Mouse (Mus musculus) neural tube, embryonic 15.5 days (tissue): Measurements from ENCODE around the gene Ldlrad1. TPM values are rescaled to one million over a fixed set of nuclear protein-coding genes. Genes with fewer than 3 reads are reported as not detected.

Experiments used
- ATAC-seq: fragments of 200-750 bp; cut with Nextera tagmentation; 2 replicates; pipeline ENCODE4 v1.8.0; 2017; ENCODE audit warnings: mild to moderate bottlenecking, moderate TSS enrichment, moderate library complexity; ENCODE audit not compliant: low FRiP score
- H3K27ac ChIP-seq: fragments of 300-500 bp; sonication (generic); replicated peaks from 2 replicates; pipeline ENCODE4 v1.5.1; 2015; ENCODE audit warnings: mild to moderate bottlenecking, inconsistent platforms
- H3K27me3 ChIP-seq: fragments of 300-500 bp; sonication (generic); replicated peaks from 2 replicates; pipeline ENCODE4 v1.6.1; 2015; ENCODE audit warnings: inconsistent platforms
- H3K36me3 ChIP-seq: fragments of 300-500 bp; sonication (generic); 2 replicates; pipeline ENCODE4 v1.6.1; 2015; ENCODE audit warnings: inconsistent platforms
- H3K4me1 ChIP-seq: fragments of 300-500 bp; sonication (generic); 2 replicates; pipeline ENCODE4 v1.6.1; 2015; ENCODE audit warnings: inconsistent platforms
- H3K4me2 ChIP-seq: fragments of 300-500 bp; sonication (generic); 2 replicates; pipeline ENCODE4 v1.6.1; 2015; ENCODE audit warnings: inconsistent platforms, mild to moderate bottlenecking, moderate library complexity
- H3K4me3 ChIP-seq: fragments of 300-500 bp; sonication (generic); replicated peaks from 2 replicates; pipeline ENCODE4 v1.5.1; 2015; ENCODE audit warnings: mild to moderate bottlenecking, inconsistent platforms
- H3K9ac ChIP-seq: fragments of 300-500 bp; sonication (generic); replicated peaks from 2 replicates; pipeline ENCODE4 v1.6.1; 2015; ENCODE audit warnings: mild to moderate bottlenecking, inconsistent platforms
- H3K9me3 ChIP-seq: fragments of 300-500 bp; sonication (generic); replicated peaks from 2 replicates; pipeline ENCODE4 v1.6.1; 2016; ENCODE audit warnings: inconsistent platforms
- WGBS: fragments of 180-500 bp; shearing (Covaris S2); methylation state at CpG from one replicate; pipeline ENCODE4 v1.1.7; 2015; ENCODE audit warnings: mixed read lengths; 5-methylcytosine and 5-hydroxymethylcytosine counted together
- polyA plus RNA-seq: library from polyadenylated mRNA; unstranded; fragments of >200 nt; fragmentation: Nextera tagmentation; extraction: Ambion mirVana; gene quantifications from 2 replicates; pipeline ENCODE4 v1.2.1, GENCODE M21; 2015

The Ldlrad1 gene
- polyA plus RNA-seq, 1 experiment from 2014 or later = not detected

DNA sequence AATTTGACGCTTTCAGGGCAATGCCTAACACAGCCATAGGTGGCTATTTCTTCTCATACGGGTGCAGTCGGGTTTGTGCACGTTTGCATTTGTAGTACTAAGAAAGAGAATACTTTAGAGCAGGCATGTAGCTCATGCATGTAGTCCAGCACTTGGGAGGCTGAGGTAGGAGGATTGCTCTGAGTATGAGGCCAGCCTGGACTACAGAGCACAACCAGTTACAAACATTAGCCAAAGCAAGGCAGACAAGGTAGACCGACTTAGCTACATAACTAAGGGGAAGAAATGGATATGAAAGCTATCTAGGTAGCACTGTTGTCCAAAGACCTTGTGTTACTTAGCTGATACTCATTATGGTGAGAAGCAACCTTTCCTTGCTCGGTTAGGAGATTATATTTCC is 27.1 kb upstream of the Ldlrad1 start:
- Histone ChIP-seq H3K9me3 (no peaks in the 10 kb centered on the region), H3K27me3 (no peaks in the 10 kb centered on the region), H3K36me3 (peaks cover 10% of the 10 kb centered on the region), H3K9ac (no peak overlapping the region), H3K27ac (no peak overlapping the region), H3K4me3 (no peak overlapping the region), H3K4me1 (peaks cover 40% of the 10 kb centered on the region), H3K4me2 (no peak overlapping the region)
- WGBS = 85% methylated on average over 6 of the region's 6 CpGs
- no peak for ATAC-seq

- Histone ChIP-seq H3K36me3 (peaks cover 18% of the 10 kb centered on the region), H3K9ac (no peak overlapping the region), H3K4me3 (no peak overlapping the region), H3K27me3 (no peaks in the 10 kb centered on the region), H3K27ac (no peak overlapping the region), H3K9me3 (no peaks in the 10 kb centered on the region), H3K4me1 (peaks cover 31% of the 10 kb centered on the region), H3K4me2 (no peak overlapping the region)
- no peak for ATAC-seq
- WGBS = 79% methylated on average over 2 of the region's 2 CpGs
Measured at GRCm38 (mm10) chr4:107182796-107183195, 26.2 kb upstream of the Ldlrad1 start.

DNA sequence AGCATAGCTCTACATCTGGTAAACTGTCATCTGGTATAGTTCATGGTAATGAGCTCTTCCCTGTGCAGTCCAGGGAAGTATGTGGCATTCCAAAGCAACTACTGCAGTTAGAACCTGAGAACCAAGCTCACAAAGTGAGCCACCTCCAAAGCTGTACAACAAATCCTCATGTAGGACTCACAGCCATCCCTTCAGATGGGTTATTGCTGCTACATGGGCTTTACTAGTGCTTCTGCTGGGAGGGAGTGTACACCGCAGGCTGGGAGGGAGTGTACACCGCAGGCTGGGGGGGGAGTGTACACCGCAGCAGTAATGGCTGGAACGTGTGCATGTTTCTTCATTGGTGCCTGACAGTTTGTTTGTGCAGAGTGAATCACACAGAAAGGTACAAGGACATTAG is 25.8 kb upstream of the Ldlrad1 start:
- Histone ChIP-seq H3K4me2 (no peak overlapping the region), H3K9me3 (no peaks in the 10 kb centered on the region), H3K9ac (no peak overlapping the region), H3K4me1 (peaks cover 29% of the 10 kb centered on the region), H3K4me3 (no peak overlapping the region), H3K36me3 (peaks cover 22% of the 10 kb centered on the region), H3K27me3 (no peaks in the 10 kb centered on the region), H3K27ac (no peak overlapping the region)
- no peak for ATAC-seq
- WGBS = 85% methylated on average over 4 of the region's 4 CpGs

- ATAC-seq = no peak
- Histone ChIP-seq H3K9me3 (no peaks in the 10 kb centered on the region), H3K36me3 (peaks cover 44% of the 10 kb centered on the region), H3K27ac (no peak overlapping the region), H3K4me3 (no peak overlapping the region), H3K4me1 (peaks cover 19% of the 10 kb centered on the region), H3K27me3 (no peaks in the 10 kb centered on the region), H3K4me2 (no peak overlapping the region), H3K9ac (no peak overlapping the region)
- 65% methylated on average over 3 of the region's 3 CpGs for WGBS
Measured at GRCm38 (mm10) chr4:107185703-107186102, 23.3 kb upstream of the Ldlrad1 start.

DNA sequence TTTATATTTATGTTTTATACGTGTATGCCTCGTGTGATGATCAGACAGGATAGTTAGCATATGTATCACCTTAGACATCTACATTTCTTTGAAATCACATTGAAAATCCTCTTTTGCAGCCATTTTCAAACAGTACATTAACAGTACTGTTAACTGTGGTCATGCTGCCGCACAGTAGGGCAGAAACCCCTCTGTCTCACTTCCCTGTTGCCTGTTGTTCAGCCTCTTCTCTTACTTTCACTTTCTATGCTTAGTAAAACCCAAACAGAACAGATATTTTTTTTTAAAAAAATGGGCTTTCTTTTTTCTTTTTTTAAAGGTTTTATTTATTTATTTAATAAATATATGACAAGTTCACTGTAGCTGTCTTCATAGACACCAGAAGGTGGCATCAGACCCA is 15.1 kb upstream of the Ldlrad1 start:
- H3K4me2 ChIP-seq = no peak overlapping the region
- peaks cover 77% of the 10 kb centered on the region for H3K36me3 ChIP-seq
- no peak overlapping the region for H3K9ac ChIP-seq
- 96% methylated on average over 3 of the region's 3 CpGs for WGBS
- no peak overlapping the region for H3K27ac ChIP-seq
- ATAC-seq = no peak
- H3K4me1 ChIP-seq = no peaks in the 10 kb centered on the region
- no peaks in the 10 kb centered on the region for H3K9me3 ChIP-seq
- no peak overlapping the region for H3K4me3 ChIP-seq
- H3K27me3 ChIP-seq = no peaks in the 10 kb centered on the region

DNA sequence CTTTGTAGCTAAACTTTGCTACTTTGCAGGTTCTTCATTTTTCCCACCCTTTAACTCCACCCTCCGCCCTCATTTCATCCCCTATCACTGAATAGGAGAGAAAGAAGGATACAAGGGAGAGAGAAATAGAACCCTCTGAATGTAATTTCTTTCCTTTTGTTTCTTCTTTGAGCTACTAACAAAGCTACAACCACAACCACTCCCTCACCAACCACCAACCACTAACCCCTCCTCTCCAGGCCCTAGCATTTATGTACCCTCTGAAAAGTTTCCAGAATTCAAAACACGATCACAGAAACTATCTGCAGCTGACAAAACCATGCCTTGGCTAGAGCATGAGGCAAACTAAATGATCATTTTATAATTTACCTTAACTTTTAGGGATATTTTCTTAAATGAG is 12.5 kb upstream of the Ldlrad1 start:
- no peaks in the 10 kb centered on the region for H3K4me1 ChIP-seq
- no peak overlapping the region for H3K27ac ChIP-seq
- no peak overlapping the region for H3K4me3 ChIP-seq
- no peak for ATAC-seq
- no peaks in the 10 kb centered on the region for H3K9me3 ChIP-seq
- H3K27me3 ChIP-seq = no peaks in the 10 kb centered on the region
- no peak overlapping the region for H3K4me2 ChIP-seq
- WGBS = 86% methylated on average over 2 of the region's 2 CpGs
- H3K9ac ChIP-seq = no peak overlapping the region
- peaks cover 79% of the 10 kb centered on the region for H3K36me3 ChIP-seq

DNA sequence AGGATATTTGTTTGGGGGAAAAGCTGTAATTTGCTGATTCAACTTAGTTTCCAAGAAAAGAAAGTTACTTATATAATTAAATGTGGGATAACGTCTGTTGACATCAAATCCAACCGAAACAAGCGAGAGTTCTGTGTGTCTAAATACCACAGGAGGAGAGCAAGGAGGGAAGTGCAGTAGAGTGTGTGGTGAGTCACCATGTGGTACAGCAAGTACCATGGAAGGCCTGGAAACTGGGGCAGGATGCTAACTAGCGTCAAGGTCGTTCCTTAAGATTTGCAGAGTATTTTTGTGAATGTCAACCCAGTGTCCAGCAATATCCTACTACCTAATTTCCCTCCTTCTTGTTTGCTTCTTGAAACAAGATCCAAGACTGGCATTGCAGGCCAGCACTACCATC is 10.9 kb upstream of the Ldlrad1 start:
- H3K4me1 ChIP-seq = no peaks in the 10 kb centered on the region
- WGBS = 94% methylated on average over 5 of the region's 5 CpGs
- no peaks in the 10 kb centered on the region for H3K27me3 ChIP-seq
- H3K4me2 ChIP-seq = no peak overlapping the region
- ATAC-seq = no peak
- H3K9ac ChIP-seq = no peak overlapping the region
- H3K4me3 ChIP-seq = no peak overlapping the region
- no peak overlapping the region for H3K27ac ChIP-seq
- H3K9me3 ChIP-seq = no peaks in the 10 kb centered on the region
- H3K36me3 ChIP-seq = peaks cover 86% of the 10 kb centered on the region

DNA sequence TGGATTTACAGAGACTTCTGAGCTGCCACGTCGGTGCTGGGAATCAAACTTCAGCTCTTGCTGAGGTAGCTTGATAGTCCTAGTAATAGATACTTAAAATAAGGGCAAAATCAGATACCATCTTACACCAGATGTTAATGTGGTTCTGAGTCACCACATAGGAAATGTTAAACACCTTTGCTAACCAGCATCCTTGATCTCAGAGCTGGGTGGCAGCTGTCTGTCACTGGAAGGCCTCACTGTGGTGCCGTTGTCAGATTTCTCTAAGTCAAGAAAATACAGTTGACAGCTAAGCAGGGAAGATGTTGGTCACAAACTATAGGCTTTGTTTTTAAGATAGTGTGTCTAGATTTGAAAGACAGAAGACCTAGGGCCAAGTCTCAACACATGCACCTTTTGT is 7.2 kb upstream of the Ldlrad1 start:
- Histone ChIP-seq H3K4me1 (no peaks in the 10 kb centered on the region), H3K9me3 (no peaks in the 10 kb centered on the region), H3K9ac (no peak overlapping the region), H3K27me3 (no peaks in the 10 kb centered on the region), H3K36me3 (peaks cover 84% of the 10 kb centered on the region), H3K27ac (no peak overlapping the region), H3K4me2 (no peak overlapping the region), H3K4me3 (no peak overlapping the region)
- no peak for ATAC-seq
- 96% methylated on average over 3 of the region's 3 CpGs for WGBS

GRCm38 (mm10) chr4:107203001-107203400 is 6.0 kb upstream of the Ldlrad1 start:
- no peaks in the 10 kb centered on the region for H3K27me3 ChIP-seq
- H3K9me3 ChIP-seq = no peaks in the 10 kb centered on the region
- no peak overlapping the region for H3K4me3 ChIP-seq
- WGBS = 90% methylated on average over 7 of the region's 7 CpGs
- no peak overlapping the region for H3K9ac ChIP-seq
- ATAC-seq = no peak
- H3K4me1 ChIP-seq = no peaks in the 10 kb centered on the region
- H3K27ac ChIP-seq = no peak overlapping the region
- H3K36me3 ChIP-seq = peaks cover 79% of the 10 kb centered on the region
- no peak overlapping the region for H3K4me2 ChIP-seq

DNA sequence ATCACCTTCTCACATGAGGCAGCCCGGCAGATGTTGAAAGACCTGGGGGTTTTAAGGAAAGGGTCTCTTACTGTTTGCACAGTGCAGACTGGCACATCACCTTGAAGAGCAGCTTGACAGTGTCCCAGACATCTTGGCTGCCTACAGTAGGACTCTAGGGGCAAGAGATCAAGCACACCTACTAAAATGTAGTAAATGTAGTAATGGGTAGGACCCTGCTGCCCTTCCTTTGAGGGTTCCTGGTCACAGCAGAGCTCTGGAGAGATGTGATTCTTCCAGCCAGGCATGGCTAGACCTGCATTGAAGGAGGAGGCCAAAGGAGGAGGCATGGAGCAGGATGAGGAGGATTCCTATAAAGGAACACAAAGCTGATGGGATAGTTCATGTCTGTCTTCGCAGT is 2.0 kb upstream of the Ldlrad1 start:
- no peak for ATAC-seq
- Histone ChIP-seq H3K27ac (no peak overlapping the region), H3K4me3 (no peak overlapping the region), H3K4me1 (no peaks in the 10 kb centered on the region), H3K27me3 (no peaks in the 10 kb centered on the region), H3K9ac (no peak overlapping the region), H3K36me3 (peaks cover 48% of the 10 kb centered on the region), H3K4me2 (no peak overlapping the region), H3K9me3 (no peaks in the 10 kb centered on the region)
- WGBS = 94% methylated on average over 2 of the region's 2 CpGs

DNA sequence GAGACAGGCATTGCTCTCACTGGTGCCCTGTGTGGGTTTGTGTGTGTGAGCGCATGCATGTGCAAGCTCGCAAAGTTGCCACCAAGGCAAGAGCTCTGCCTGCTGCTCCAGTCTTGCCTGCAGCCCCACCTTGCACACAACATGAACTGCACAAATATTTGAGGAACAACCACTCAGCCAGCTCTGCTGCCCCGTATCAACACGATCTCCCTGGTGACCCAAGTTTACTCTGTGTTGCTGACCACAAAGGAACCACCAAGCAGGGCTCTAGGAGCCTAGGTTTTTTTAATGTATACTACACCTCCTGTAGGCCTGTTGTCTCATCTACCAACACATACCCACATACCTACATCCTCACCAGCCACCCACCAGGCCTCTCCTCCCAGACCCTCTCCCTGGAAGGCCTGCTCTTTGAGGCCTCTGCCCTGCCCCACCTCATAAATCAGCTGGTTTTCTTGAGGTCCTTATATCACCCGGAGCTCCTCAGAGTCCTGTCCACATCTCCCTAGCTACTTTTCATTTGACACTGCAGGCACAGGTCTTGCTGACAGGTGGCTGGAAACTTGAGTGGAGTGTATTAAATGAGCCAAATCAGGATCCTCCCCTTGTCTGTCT is 1.6 kb downstream of the Ldlrad1 start:
- 79% methylated on average over 5 of the region's 5 CpGs for WGBS
- no peak for ATAC-seq
- Histone ChIP-seq H3K9ac (no peak overlapping the region), H3K9me3 (no peaks in the 10 kb centered on the region), H3K4me3 (no peak overlapping the region), H3K27ac (no peak overlapping the region), H3K36me3 (peaks cover 19% of the 10 kb centered on the region), H3K4me1 (no peaks in the 10 kb centered on the region), H3K4me2 (no peak overlapping the region), H3K27me3 (no peaks in the 10 kb centered on the region)

GRCm38 (mm10) chr4:107211465-107211864 is 2.5 kb downstream of the Ldlrad1 start:
- 70% methylated on average over 4 of the region's 4 CpGs for WGBS
- ATAC-seq = no peak

GRCm38 (mm10) chr4:107211936-107212335 is 3.0 kb downstream of the Ldlrad1 start:
- no peak overlapping the region for H3K9ac ChIP-seq
- WGBS = 83% methylated on average over 5 of the region's 5 CpGs
- no peaks in the 10 kb centered on the region for H3K27me3 ChIP-seq
- H3K4me2 ChIP-seq = no peak overlapping the region
- no peak for ATAC-seq
- peaks cover 12% of the 10 kb centered on the region for H3K36me3 ChIP-seq
- no peak overlapping the region for H3K27ac ChIP-seq
- no peaks in the 10 kb centered on the region for H3K9me3 ChIP-seq
- no peak overlapping the region for H3K4me3 ChIP-seq
- H3K4me1 ChIP-seq = no peaks in the 10 kb centered on the region

More at GRCm38 (mm10) chr4:107211465-107211864, 2.5 kb downstream of the Ldlrad1 start:
- H3K36me3 ChIP-seq = peaks cover 12% of the 10 kb centered on the region
- H3K4me2 ChIP-seq = no peak overlapping the region
- H3K4me3 ChIP-seq = no peak overlapping the region
- H3K27ac ChIP-seq = no peak overlapping the region
- no peaks in the 10 kb centered on the region for H3K27me3 ChIP-seq
- H3K9ac ChIP-seq = no peak overlapping the region
- no peaks in the 10 kb centered on the region for H3K4me1 ChIP-seq
- no peaks in the 10 kb centered on the region for H3K9me3 ChIP-seq
